Mouse (Mus musculus) T-cell, adult 2 months (primary cell): ENCODE measurements at regions not wholly inside any gene's neighbourhood (a gene's known extent, or its start where the extent isn't known, plus 50 kb on each side); places are given as distances from the start of the nearest gene placed in this dataset.

Experiments used
- DNase-seq: peaks from one replicate; pipeline ENCODE4 v3.0.0; 2022; ENCODE audit warnings: low spot score

DNA sequence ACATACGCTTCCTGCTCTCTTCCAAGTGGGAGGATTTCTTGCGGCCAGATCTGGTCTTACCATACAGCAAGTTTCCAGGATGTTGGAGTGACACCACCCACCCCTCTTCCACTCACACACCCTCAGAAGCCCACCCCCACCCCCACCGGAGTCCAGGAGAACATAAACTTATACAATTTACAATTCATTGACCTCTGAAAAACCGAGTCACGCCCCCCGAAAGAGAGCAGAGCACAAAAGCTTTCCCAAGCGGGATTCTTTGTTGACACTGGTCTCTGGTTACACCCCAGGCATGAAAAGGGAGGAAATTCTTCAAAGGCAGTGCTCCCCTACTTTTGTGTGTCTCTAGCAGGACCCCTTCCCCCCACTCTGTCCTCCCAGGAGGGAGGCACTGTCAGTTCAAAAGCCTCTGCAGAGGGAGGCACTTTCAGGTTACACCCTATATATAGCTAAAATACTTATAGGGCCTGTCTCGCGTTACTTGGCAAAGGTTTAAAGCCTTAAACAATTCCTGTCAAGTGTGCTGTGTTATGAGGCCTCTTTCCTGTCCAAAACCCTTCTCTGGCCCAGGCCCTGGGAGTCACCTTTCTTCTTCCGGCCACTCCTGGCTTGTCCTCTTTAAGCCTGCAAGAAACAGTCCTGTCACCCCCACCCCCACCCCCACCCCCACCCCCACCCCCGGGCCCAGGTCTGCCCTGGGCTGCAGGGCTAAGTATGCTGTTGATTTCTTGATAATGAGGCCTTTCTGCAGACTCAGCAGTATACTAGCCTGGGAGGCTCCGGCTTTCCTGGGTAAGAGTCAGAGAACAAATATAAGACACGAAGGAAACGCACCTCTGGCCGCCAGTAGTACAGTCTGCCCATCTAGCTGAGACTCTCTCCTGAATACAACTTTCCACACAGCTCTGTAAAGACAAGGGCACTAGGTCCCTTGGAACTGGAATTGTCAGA lies 63.6 kb upstream of the Klf3 start:
- DNase-seq = no peak

DNA sequence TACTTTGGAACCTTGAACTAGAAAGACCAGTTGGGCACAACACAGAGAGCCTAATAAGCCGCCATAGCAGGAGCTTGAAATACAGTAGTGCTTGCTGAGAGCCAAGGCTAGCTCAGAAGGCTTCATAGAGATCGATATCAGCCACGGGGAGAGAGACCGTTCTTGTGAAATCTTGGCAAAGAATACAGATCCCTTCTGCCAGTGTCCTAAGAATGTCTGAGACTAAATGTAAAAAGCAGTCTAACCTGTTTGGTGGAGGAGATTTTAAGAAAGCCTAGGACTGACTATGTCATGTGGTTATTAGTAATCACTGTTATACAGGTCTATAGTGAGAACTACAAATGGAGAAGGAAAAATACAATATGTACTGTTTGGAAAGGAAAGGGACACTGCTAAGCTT lies 59.1 kb upstream of the Klf3 start:
- no peak for DNase-seq

DNA sequence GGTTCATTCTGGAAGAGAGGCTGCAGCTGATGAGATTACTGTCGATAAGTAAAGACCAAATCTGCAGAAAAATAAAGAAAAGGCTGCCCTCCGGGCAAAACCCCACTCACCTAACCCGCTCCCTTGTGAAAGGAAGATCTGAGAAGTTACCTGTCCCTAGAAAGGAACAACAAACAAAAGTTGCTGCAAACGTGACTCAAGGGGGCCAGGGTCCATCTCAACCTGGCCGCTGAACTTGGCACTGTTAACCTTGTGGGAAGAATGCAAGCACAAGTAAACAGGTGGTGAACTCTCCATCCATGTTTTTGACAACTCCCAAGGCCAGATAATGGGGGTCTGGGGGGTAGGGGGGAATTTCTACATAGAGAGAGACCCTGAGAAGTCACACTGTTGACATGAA lies 58.7 kb upstream of the Klf3 start:
- no peak for DNase-seq

DNA sequence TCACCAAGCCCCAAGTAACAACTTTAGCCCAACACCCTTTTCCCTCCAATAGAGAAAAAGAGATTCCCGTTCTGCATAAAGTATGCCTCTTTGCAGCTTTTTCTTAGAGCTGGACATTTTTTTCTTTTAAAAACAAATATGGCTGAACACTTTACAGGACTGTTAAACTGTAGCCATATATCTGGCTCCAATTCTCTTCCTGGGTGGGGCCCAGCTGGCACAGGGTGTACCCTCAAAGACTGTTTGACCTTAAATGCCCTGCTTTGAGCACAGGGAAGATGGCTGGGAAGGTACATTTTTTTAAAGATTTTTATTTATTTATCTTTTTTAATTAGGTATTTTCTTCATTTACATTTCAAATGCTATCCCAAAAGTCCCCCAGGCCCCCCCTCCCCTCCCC lies 55.7 kb upstream of the Klf3 start:
- no peak for DNase-seq

DNA sequence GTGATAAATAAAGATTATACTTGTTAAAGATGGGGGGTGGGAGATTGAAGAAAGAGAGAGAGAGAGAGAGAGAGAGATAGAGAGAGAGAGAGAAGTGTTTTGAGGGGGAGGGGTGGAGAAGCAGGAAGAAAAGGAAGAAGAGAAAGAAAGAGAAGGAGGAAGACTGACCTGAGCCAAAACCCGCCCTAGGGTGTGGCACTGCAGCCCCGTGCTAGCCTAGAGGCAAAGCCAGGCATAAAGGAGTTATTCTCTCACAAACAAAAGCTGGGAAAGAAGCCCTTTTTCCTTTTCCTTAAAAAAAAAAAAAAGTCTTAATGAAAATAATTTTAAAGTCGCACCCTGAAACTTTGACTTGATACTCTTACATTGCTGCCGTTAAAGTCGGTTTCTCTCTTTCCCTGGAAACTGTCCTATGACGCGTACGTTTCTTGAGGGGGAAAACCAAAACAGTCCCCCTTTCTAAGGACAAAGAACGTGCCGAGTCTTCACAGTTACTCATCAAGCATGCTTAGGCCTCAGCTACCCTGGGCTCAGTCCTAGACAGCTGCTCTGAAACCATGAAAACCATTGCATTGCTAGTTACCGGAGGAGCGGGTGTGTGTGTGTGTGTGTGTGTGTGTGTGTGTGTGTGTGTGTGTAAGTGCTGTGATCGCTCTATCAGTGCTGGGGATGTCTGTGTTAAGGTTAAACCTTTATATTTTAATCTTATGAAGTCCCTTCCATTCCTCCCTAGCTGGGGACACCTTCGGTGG lies 53.6 kb upstream of the Klf3 start:
- DNase-seq = no peak

DNA sequence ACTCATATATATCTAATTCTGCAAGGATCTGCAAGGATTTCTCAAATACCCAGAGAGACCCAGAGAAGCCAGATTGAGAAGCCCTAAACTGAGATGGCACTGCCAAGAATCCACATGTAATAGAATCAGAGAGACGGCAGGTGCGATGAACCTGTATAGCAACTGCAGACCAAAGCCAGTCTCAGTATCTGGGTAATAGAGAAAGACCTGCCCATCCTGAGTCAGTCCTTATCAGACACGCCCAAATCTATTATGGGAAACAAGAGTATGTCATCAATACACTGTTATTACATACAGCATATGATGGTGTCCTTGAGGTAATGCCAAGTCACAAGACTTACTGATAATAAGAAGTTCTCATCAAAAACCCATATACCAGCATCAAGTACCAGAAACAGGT lies 52.8 kb upstream of the Klf3 start:
- no peak for DNase-seq

DNA sequence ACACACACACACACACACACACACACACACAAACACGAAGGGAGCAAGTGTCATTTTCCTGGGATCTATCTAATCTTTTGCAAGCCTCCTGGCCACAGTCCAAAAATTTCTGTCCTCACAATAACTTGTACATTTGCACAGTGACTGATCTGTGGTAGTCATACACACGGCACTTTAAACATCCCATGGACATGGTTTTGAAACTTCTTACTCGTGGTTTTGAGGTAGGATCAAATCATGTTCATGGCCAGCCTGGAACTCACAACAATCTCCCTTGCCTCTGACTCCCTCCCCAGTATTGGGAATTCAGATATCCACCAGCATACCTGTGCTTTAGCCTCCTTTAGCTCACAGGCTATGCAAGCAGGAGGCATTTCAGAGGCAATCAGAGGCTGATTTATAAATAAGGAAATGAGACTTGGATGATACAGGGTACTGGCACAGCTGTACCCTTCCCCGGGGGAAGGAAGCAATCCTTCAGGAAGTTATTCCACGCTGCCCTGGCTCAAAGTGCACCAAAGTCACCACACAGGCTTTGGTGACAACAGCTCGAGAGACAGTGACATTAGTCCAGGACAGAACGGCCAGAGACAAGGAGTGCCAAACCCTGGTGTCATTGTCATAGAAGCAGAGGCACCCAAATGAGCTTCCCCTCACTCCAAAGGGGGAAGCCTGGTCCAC lies 52.1 kb upstream of the Klf3 start:
- no peak for DNase-seq

DNA sequence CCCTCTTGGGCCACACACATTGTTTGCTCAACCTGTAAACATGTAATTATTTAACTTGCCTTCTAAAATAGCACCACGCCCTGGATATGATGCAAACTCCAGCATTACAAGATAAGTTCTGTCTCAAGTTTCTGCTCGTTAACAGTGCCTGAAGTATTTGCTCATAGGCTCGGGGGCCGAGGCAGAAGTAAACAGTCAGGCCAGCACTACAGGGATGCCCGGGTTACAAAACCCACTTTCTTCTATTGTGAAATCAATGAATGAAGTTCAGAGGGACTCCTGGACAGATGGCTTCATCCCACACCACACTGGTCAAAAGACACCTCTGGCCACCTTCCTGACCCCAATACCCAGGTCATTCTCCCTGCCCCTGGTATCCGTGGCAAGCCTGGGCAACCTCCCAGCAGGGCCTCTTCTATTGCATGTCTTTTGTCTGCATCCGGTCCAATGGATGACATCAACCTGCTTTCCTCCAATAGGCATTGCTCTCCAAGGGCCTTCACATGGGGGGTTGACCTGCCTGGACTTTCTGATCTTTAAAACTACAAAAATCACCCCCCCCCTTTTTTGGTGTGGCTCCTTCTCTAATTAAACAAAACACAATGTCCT lies 49.9 kb upstream of the Klf3 start:
- DNase-seq = no peak
